Mouse (Mus musculus) embryonic facial prominence, embryonic 12.5 days (tissue): ENCODE results near the gene Cntnap1. TPM values are rescaled to one million over a fixed set of nuclear protein-coding genes. Genes with fewer than 3 reads are reported as not detected.
A peak's percentile ranks its signal among the peaks of the same experiment; 100 is the strongest.
"Not testable (repeated sequence)": the region's sequence is repeated elsewhere in the genome, so short reads cannot be mapped to it uniquely, and the experiment has no call there.

Source experiments
- ATAC-seq: fragments of 200-750 bp; cut with Nextera tagmentation; 2 replicates; pipeline ENCODE4 v1.8.0; 2017; ENCODE audit not compliant: insufficient number of reproducible peaks, insufficient read depth, low FRiP score, low TSS enrichment
- H3K27ac ChIP-seq: fragments of 300-500 bp; sonication (generic); 2 replicates; pipeline ENCODE4 v1.5.1; 2016; ENCODE audit warnings: mild to moderate bottlenecking
- H3K27me3 ChIP-seq: fragments of 300-500 bp; sonication (generic); 2 replicates; pipeline ENCODE4 v1.6.1; 2016; ENCODE audit warnings: mild to moderate bottlenecking, moderate library complexity
- H3K36me3 ChIP-seq: fragments of 300-500 bp; sonication (generic); 2 replicates; pipeline ENCODE4 v1.6.1; 2016; ENCODE audit warnings: mild to moderate bottlenecking
- H3K4me1 ChIP-seq: fragments of 300-500 bp; sonication (generic); 2 replicates; pipeline ENCODE4 v1.6.1; 2016
- H3K4me2 ChIP-seq: fragments of 300-500 bp; sonication (generic); replicated peaks from 2 replicates; pipeline ENCODE4 v1.6.1; 2016; ENCODE audit warnings: mild to moderate bottlenecking, moderate library complexity
- H3K4me3 ChIP-seq: fragments of 300-500 bp; sonication (generic); 2 replicates; pipeline ENCODE4 v1.5.1; 2016; ENCODE audit warnings: mild to moderate bottlenecking
- H3K9ac ChIP-seq: fragments of 300-500 bp; sonication (generic); 2 replicates; pipeline ENCODE4 v1.6.1; 2016; ENCODE audit warnings: mild to moderate bottlenecking, moderate library complexity
- H3K9me3 ChIP-seq: fragments of 300-500 bp; sonication (generic); 2 replicates; pipeline ENCODE4 v1.6.1; 2016; ENCODE audit warnings: mild to moderate bottlenecking, moderate library complexity
- WGBS: fragments of 180-500 bp; shearing (Covaris S2); methylation state at CpG from one replicate; pipeline ENCODE4 v1.1.7; 2016; 5-methylcytosine and 5-hydroxymethylcytosine counted together
- polyA plus RNA-seq: library from polyadenylated mRNA; unstranded; fragments of >200 nt; fragmentation: Nextera tagmentation; extraction: Ambion mirVana; gene quantifications from 2 replicates; pipeline ENCODE4 v1.2.1, GENCODE M21; 2016

Gene Cntnap1
- polyA plus RNA-seq, result 0.50 and 0.60 TPM in 2 replicates

DNA sequence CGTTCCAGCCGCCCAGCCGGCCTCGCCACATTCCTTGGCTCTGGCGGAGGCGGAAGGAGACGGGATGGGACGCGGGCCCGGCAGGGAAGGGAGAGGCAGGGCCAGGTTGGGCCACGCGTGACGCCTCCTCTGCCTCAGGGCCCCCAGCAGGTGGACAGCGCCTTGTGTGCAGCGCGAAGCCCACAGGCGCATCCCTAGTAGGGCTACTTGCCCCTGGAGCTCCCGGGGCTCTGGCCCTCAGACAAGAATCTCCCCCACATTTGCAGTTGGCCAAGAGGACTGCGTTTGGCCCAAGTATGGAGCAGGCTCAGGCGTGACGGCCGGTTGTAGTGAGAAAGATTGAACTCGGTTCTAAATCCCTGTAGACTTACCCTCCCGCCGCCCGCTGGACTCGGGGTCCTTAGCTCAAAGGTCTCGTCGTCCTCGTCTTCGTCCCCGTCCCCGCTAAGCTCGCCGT lies at the start of gene Cntnap1:
Gene Cntnap1, plus strand, starts transcription at position 170 of the 457 bp plus-strand sequence.
- H3K9me3 ChIP-seq, result no peaks in the 10 kb centered on the region
- peak within 1 kb of the TSS; percentile 20; the same call in 1 of the 2 replicates for H3K27ac ChIP-seq
- peaks cover 47% of the 10 kb centered on the region for H3K4me1 ChIP-seq
- peaks cover 10% of the 10 kb centered on the region for H3K36me3 ChIP-seq
- H3K4me2 ChIP-seq, result peak within 1 kb of the TSS; percentile 86
- H3K4me3 ChIP-seq, result peak within 1 kb of the TSS; percentile 58
- WGBS, result under 1% methylated on average over 35 of the region's 35 CpGs
- ATAC-seq, result no peak
- peaks cover 79% of the 10 kb centered on the region for H3K27me3 ChIP-seq
- peak within 1 kb of the TSS; percentile 62 for H3K9ac ChIP-seq

DNA sequence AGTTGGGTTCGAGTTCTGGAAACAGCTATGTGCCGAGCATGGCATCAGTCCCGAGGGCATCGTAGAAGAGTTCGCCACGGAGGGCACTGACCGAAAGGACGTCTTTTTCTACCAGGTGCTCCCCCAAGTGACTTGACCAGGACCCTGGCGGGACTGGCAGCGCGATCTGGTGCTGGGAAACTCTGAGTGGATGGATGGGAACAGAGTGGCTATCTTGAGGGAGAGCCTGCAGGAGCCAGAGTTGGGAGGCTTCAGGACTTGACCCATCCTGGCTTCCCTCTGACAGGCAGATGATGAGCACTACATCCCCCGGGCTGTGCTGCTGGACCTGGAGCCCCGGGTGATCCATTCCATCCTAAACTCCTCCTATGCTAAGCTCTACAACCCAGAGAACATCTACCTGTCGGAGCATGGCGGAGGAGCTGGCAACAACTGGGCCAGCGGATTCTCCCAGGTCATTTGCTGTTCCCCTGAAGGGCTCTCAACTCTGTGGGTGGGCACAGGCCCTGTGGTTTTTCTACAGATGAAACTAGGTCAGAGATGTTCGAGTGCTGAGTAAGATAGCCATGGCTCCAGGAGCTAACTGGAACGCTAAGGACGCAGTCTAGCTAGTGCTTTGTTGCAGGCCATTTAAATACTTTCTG lies 49.7 kb upstream of the Cntnap1 start:
- Histone ChIP-seq H3K36me3 (peaks cover 36% of the 10 kb centered on the region), H3K9ac (peak overlapping the region; percentile 63), H3K4me3 (peak overlapping the region; percentile 92), H3K9me3 (no peaks in the 10 kb centered on the region), H3K27me3 (no peaks in the 10 kb centered on the region), H3K27ac (peak overlapping the region; percentile 86), H3K4me2 (peak overlapping the region; percentile 96), H3K4me1 (peaks cover 27% of the 10 kb centered on the region)
- no peak for ATAC-seq
- WGBS, result 25% methylated on average over 19 of the region's 19 CpGs

DNA sequence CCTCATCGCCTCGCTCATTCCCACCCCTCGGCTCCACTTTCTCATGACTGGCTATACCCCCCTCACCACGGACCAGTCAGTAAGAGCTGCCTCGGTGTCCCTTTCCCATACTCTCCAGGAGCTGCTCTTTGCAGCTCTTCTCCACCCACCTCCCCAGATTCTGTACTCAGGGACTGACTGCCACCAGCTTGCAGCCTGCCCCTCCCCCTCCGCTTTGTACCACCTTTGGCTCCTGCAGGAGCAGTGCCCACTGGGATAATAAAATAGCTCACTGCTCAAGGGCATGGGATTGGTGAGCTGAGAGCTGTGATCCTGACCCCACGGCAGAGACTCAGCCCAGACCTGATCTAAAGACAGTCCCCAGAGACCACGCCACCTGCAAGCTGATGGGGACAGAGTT lies 45.8 kb upstream of the Cntnap1 start:
- 92% methylated on average over 8 of the region's 8 CpGs for WGBS
- H3K9ac ChIP-seq, ATAC-seq, H3K4me3 ChIP-seq, H3K27me3 ChIP-seq, H3K4me2 ChIP-seq, H3K9me3 ChIP-seq, H3K27ac ChIP-seq: not testable (repeated sequence)
- H3K4me1 ChIP-seq, result peaks cover 12% of the 10 kb centered on the region
- peaks cover 45% of the 10 kb centered on the region for H3K36me3 ChIP-seq

DNA sequence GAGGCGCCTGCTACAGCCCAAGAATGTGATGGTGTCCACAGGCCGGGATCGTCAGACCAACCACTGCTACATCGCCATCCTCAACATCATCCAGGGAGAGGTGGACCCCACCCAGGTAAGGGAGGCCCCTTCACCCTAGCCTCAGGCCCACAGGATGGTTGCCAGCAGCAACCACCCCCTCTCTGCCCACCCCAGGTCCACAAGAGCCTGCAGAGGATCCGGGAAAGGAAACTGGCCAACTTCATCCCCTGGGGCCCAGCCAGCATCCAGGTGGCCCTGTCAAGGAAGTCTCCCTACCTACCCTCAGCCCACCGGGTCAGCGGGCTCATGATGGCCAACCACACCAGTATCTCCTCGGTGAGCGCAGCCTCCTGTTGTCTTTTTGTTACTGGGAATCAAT lies 45.3 kb upstream of the Cntnap1 start:
- not testable (repeated sequence) for H3K9me3 ChIP-seq, ATAC-seq, H3K27ac ChIP-seq, H3K4me2 ChIP-seq, H3K4me3 ChIP-seq, H3K9ac ChIP-seq, H3K27me3 ChIP-seq
- 92% methylated on average over 9 of the region's 9 CpGs for WGBS
- Histone ChIP-seq H3K4me1 (peaks cover 12% of the 10 kb centered on the region), H3K36me3 (peaks cover 45% of the 10 kb centered on the region)

DNA sequence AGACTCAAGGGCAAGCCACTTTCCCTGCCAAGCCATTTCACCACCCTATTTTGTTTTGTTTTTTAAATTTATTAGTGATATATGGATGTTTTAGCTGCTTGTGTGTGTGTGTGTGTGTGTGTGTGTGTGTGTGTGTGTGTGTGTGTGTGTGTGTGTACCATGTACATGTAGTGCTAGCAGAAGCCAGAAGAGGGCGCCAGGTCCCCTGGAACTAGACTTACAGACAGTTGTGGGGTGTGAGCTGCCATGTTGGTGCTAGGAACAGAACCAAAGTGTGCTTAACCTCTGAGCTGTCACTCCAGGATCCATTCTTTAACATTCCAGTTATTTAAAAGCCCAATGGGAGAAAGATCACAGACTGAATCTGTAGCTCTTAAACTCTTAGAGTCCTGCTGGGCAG lies 43.2 kb upstream of the Cntnap1 start:
- Histone ChIP-seq H3K4me3 (no peak overlapping the region), H3K4me1 (no peaks in the 10 kb centered on the region), H3K9ac (no peak overlapping the region), H3K4me2 (no peak overlapping the region), H3K27me3 (no peaks in the 10 kb centered on the region), H3K36me3 (peaks cover 45% of the 10 kb centered on the region), H3K9me3 (no peaks in the 10 kb centered on the region), H3K27ac (no peak overlapping the region)
- 89% methylated on average over 1 of the region's 1 CpGs for WGBS
- no peak for ATAC-seq

DNA sequence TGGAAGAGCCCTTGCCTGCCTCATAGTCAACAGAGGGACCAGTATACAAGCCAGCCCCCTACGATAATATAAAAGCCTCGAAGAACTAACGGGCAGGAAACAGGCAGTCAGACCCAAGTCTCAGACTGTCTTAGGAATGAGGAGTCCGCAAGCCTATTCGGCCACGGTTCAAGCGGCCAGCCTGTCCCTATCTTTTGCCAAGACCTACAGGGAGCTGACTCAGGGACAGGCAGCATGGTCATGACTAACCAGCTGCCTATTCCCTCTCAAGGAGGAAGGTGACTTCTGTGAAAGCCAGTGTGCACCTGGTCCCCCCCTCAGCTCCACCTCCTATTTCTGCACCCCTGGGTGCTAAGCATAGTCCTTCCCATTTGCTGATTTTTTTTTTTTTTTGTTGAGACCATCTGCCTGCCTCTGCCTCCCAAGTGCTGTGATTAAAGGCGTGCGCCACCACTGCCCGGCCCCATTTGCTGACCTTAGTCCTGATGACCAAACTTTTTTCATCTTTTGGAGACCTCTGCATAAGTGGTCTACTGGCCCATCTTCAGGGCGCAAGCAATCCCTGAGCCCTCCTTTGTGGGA lies 41.2 kb upstream of the Cntnap1 start:
- H3K27ac ChIP-seq, result no peak overlapping the region
- H3K4me2 ChIP-seq, result no peak overlapping the region
- 83% methylated on average over 11 of the region's 11 CpGs for WGBS
- H3K4me3 ChIP-seq, result no peak overlapping the region
- peaks cover 26% of the 10 kb centered on the region for H3K36me3 ChIP-seq
- no peaks in the 10 kb centered on the region for H3K9me3 ChIP-seq
- no peak overlapping the region for H3K9ac ChIP-seq
- ATAC-seq, result no peak
- no peaks in the 10 kb centered on the region for H3K4me1 ChIP-seq
- no peaks in the 10 kb centered on the region for H3K27me3 ChIP-seq

DNA sequence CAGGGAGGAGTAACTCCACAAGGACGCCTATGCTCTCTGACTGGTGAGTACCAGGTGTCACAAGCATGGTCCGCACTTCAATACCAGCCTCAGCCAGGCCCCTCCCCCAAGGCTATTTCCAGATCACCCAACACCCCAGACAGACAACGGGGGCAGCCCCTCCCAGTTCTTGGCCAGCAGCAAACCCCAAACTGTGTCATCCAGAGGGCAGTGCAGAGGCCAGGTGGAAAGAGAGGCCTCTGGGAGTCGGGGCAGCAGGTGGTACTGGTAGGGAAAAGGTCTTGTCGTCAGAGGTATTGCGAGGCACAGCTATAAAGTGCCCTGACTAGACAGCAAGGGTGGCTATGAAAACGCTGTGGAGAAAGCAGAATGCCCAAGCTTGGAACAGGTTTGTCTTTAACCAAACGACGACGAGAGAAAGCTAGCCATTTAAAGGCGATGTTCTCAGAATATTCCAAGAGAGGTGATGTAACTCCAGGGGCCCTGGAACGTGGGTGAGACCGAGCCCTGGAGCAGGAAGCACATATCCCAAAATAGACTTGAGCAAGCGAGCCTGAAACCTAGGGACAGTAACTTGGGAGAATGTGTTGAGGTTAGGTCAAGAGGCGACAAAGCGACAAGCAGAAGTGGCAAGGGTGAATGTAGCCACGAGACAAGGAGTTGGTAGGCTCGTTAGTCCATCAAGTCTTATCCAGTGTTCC lies 40.1 kb upstream of the Cntnap1 start:
- H3K36me3 ChIP-seq, result peaks cover 19% of the 10 kb centered on the region
- H3K9me3 ChIP-seq, result no peaks in the 10 kb centered on the region
- no peak overlapping the region for H3K9ac ChIP-seq
- H3K27ac ChIP-seq, result no peak overlapping the region
- no peaks in the 10 kb centered on the region for H3K4me1 ChIP-seq
- 51% methylated on average over 18 of the region's 18 CpGs for WGBS
- no peak overlapping the region for H3K4me3 ChIP-seq
- no peak for ATAC-seq
- no peaks in the 10 kb centered on the region for H3K27me3 ChIP-seq
- H3K4me2 ChIP-seq, result no peak overlapping the region

DNA sequence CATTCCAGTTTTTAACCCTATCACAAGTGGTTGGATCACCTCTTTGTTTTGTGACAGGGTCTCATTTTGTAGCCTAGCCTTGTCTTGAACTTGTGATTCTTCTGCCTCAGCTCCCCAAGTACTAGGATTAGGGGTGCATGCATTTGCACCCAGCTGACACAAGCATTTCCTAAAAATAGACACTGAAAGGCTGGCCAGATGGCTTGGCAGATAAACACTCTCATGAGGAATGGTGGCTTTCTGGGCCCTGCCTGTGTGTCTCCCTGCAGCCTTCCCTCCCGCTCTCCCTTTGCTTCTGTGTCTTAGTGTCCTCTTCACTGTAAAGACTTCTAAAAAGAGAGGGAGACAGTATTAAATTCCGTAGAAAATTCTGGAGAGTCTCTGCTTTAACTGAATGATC lies 39.1 kb upstream of the Cntnap1 start:
- no peak overlapping the region for H3K9ac ChIP-seq
- H3K4me3 ChIP-seq, result no peak overlapping the region
- WGBS, result 95% methylated on average over 2 of the region's 2 CpGs

DNA sequence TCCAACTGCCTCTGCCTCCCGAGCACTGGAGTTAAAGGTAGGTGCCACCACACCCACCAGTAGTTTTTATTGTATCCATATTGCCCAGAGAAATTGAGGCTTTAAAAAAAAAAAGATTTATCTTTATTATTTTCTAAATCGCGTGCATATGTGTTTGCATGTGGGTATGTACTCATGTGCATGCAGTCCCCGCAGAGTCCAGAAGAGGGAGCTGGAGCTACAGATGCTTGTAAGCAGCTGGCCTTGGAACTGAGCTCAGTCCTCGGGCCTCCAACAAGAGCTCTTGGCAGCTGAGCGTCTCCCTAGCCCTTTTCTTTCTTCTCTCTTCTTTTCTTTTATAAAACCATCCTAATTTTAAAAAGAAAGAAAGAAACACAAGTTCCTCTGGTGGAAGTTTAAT lies 38.6 kb upstream of the Cntnap1 start:
- H3K4me2 ChIP-seq, result no peak overlapping the region
- peaks cover 4% of the 10 kb centered on the region for H3K36me3 ChIP-seq
- H3K9me3 ChIP-seq, result no peaks in the 10 kb centered on the region
- H3K4me3 ChIP-seq, result no peak overlapping the region
- WGBS, result 86% methylated on average over 6 of the region's 6 CpGs
- no peaks in the 10 kb centered on the region for H3K4me1 ChIP-seq
- H3K27me3 ChIP-seq, result no peaks in the 10 kb centered on the region
- no peak for ATAC-seq
- H3K9ac ChIP-seq, result no peak overlapping the region
- H3K27ac ChIP-seq, result no peak overlapping the region

More for the DNA sequence above, 39.1 kb upstream of the Cntnap1 start:
- no peak overlapping the region for H3K4me2 ChIP-seq
- no peak for ATAC-seq
- no peak overlapping the region for H3K27ac ChIP-seq
- H3K36me3 ChIP-seq, result peaks cover 9% of the 10 kb centered on the region
- no peaks in the 10 kb centered on the region for H3K27me3 ChIP-seq
- H3K9me3 ChIP-seq, result no peaks in the 10 kb centered on the region
- H3K4me1 ChIP-seq, result no peaks in the 10 kb centered on the region

DNA sequence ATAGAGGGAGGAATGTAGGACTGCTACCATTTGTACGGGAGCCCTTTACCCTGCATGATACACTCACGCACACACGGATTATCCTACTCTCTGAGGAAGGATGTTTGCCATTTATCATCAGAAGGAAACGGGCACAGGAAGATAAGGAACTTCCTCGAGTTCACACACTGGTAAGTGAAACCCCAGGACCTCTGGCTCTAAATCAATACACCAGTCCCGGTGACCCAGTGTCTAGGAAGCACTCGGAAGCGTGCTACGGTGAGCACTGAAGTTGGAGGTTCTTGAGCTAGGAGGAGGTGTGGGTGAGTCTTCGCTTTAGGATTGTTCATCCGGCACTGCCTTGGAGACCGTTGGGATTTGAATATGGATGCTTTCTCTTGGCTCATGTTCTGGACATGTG lies 37.3 kb upstream of the Cntnap1 start:
- no peak for ATAC-seq
- 86% methylated on average over 12 of the region's 12 CpGs for WGBS

DNA sequence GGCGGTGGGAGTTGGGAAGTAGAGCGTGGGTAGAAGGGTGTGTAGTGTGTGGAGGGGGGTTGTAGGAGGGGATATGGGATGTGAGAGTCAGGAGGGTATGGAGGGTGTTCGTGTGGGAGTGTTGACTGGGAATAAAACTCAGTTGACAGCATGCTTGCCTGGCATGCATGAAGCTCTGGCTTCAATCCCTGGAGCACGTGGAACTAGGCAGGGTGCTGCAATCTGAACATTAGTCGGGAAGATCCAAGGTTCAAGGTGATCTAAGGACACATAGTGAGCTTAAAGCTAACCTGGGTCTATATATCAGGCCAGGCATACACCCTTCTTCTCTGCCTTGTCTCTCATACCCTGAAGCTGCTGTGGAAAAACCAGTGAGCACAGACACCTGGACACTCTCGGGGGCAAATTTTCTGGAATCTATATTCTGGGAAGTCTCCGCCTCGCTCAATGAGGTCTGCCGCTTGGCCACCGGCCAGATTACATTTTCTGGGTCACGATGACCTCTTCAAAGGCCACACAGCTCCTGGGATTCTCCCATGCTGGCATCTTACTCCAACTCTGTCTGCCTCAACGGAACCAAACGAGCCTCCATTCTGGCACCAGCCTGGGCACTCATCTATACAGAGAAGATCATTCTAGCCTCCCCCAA lies 36.0 kb upstream of the Cntnap1 start:
- H3K4me1 ChIP-seq, result no peaks in the 10 kb centered on the region
- H3K27me3 ChIP-seq, result no peaks in the 10 kb centered on the region
- H3K4me2 ChIP-seq, result no peak overlapping the region
- ATAC-seq, result no peak
- H3K4me3 ChIP-seq, result no peak overlapping the region
- no peak overlapping the region for H3K27ac ChIP-seq
- 80% methylated on average over 13 of the region's 13 CpGs for WGBS
- H3K36me3 ChIP-seq, result no peaks in the 10 kb centered on the region
- H3K9ac ChIP-seq, result no peak overlapping the region
- no peaks in the 10 kb centered on the region for H3K9me3 ChIP-seq

More for the DNA sequence above, 37.3 kb upstream of the Cntnap1 start:
- H3K4me2 ChIP-seq, result no peak overlapping the region
- no peaks in the 10 kb centered on the region for H3K36me3 ChIP-seq
- H3K4me3 ChIP-seq, result no peak overlapping the region
- no peaks in the 10 kb centered on the region for H3K27me3 ChIP-seq
- H3K9ac ChIP-seq, result no peak overlapping the region
- H3K9me3 ChIP-seq, result no peaks in the 10 kb centered on the region
- H3K27ac ChIP-seq, result no peak overlapping the region
- no peaks in the 10 kb centered on the region for H3K4me1 ChIP-seq
